Mouse (Mus musculus) spleen, postnatal 14 days (tissue): ENCODE results near the gene Prl7a2.

Source experiments
- DNase-seq, 2 experiments: peaks; one replicate each; pipeline ENCODE4 v3.0.0; 2021 to 2022; ENCODE audit warnings: low spot score in 2 of 2

Prl7a2 gene

GRCm38 (mm10) chr13:27667936-27668335, at the start of gene Prl7a2:
TSS of gene Prl7a2 (minus strand) at chr13:27668036.
- no peak for DNase-seq

GRCm38 (mm10) chr13:27716636-27717035, 48.8 kb upstream of the Prl7a2 start, which contains the start of gene Prl7d1:
TSS of gene Prl7d1 (minus strand) at chr13:27716736.
- DNase-seq = no peak

- no peak for DNase-seq
These were observed 38.7 kb upstream of the Prl7a2 start for GRCm38 (mm10) chr13:27706521-27706920.

- DNase-seq = no peak
These were observed 7.1 kb downstream of the Prl7a2 start for GRCm38 (mm10) chr13:27660747-27661146.

- no peak for DNase-seq
These were observed 25.4 kb downstream of the Prl7a2 start, which contains the start of gene Prl7a1 for GRCm38 (mm10) chr13:27642393-27642792. TSS of gene Prl7a1 (minus strand) at chr13:27642493.

GRCm38 (mm10) chr13:27610482-27610881, 57.4 kb downstream of the Prl7a2 start, which contains the start of gene Prl7b1:
TSS of gene Prl7b1 (minus strand) at chr13:27610582.
- DNase-seq = no peak
